Mouse (Mus musculus): ENCODE results near the gene Fam89a.

The Fam89a gene

GRCm38 (mm10) chr8:124746661-124747060 lies 5.0 kb downstream of the Fam89a start:
- H3K4me1 ChIP-seq (replicated peaks; ENCODE audit: low read depth, low read length), result peaks cover 33% of the 10 kb centered on the region
- H3K36me3 ChIP-seq (ENCODE audit: insufficient read depth, low read length), result no peaks in the 10 kb centered on the region

GRCm38 (mm10) chr8:124739268-124739667 lies 12.4 kb downstream of the Fam89a start:
- peaks cover 18% of the 10 kb centered on the region for H3K4me1 ChIP-seq (replicated peaks; ENCODE audit: low read depth, low read length)
- TF ChIP-seq CTCF (conservative IDR thresholded peaks at IDR 0.05; ENCODE audit: low read length), result peak; percentile 47
- no peak for TF ChIP-seq POU5F1 (IDR thresholded peaks at IDR 0.05; ENCODE audit: borderline replicate concordance, low read length)
- TF ChIP-seq NANOG (IDR thresholded peaks at IDR 0.05; ENCODE audit: borderline replicate concordance, low read length), result no peak
- H3K36me3 ChIP-seq (ENCODE audit: insufficient read depth, low read length), result peaks cover 4% of the 10 kb centered on the region; the same call in 1 of the 2 replicates
- no peaks in the 10 kb centered on the region for H3K9me3 ChIP-seq (ENCODE audit: low read length)
- H3K27me3 ChIP-seq (ENCODE audit: insufficient read depth, low read length), result no peaks in the 10 kb centered on the region
- no peak overlapping the region for H3K4me3 ChIP-seq (replicated peaks; ENCODE audit: low read length)

More at GRCm38 (mm10) chr8:124746661-124747060, 5.0 kb downstream of the Fam89a start:
- no peak for TF ChIP-seq NANOG (IDR thresholded peaks at IDR 0.05; ENCODE audit: borderline replicate concordance, low read length)
- peaks cover 22% of the 10 kb centered on the region for H3K27me3 ChIP-seq (ENCODE audit: insufficient read depth, low read length)
- no peak overlapping the region for H3K4me3 ChIP-seq (replicated peaks; ENCODE audit: low read length)
- H3K9me3 ChIP-seq (ENCODE audit: low read length), result no peaks in the 10 kb centered on the region

- Histone ChIP-seq H3K9me3 (ENCODE audit: low read length) (no peaks in the 10 kb centered on the region), H3K4me3 (replicated peaks; ENCODE audit: low read length) (no peak overlapping the region), H3K27me3 (ENCODE audit: insufficient read depth, low read length) (no peaks in the 10 kb centered on the region), H3K36me3 (ENCODE audit: insufficient read depth, low read length) (peaks cover 40% of the 10 kb centered on the region), H3K4me1 (replicated peaks; ENCODE audit: low read depth, low read length) (peaks cover 7% of the 10 kb centered on the region; the same call in 1 of the 2 replicates)
- TF ChIP-seq CTCF (conservative IDR thresholded peaks at IDR 0.05; ENCODE audit: low read length) (no peak), NANOG (IDR thresholded peaks at IDR 0.05; ENCODE audit: borderline replicate concordance, low read length) (no peak), POU5F1 (IDR thresholded peaks at IDR 0.05; ENCODE audit: borderline replicate concordance, low read length) (no peak)
These were observed 16.2 kb downstream of the Fam89a start for GRCm38 (mm10) chr8:124735371-124735911.

GRCm38 (mm10) chr8:124732828-124733227 lies 18.8 kb downstream of the Fam89a start:
- TF ChIP-seq NANOG (IDR thresholded peaks at IDR 0.05; ENCODE audit: borderline replicate concordance, low read length) (no peak), POU5F1 (IDR thresholded peaks at IDR 0.05; ENCODE audit: borderline replicate concordance, low read length) (no peak)
- H3K4me1 ChIP-seq (replicated peaks; ENCODE audit: low read depth, low read length), result 0 out of 2 replicates have a peak, but pooled peaks cover 7% of the 10 kb centered on the region
- no peaks in the 10 kb centered on the region for H3K27me3 ChIP-seq (ENCODE audit: insufficient read depth, low read length)
- H3K4me3 ChIP-seq (replicated peaks; ENCODE audit: low read length), result no peak overlapping the region
- no peaks in the 10 kb centered on the region for H3K9me3 ChIP-seq (ENCODE audit: low read length)
- peaks cover 66% of the 10 kb centered on the region for H3K36me3 ChIP-seq (ENCODE audit: insufficient read depth, low read length)

- Histone ChIP-seq H3K4me1 (replicated peaks; ENCODE audit: low read depth, low read length) (peaks cover 27% of the 10 kb centered on the region), H3K36me3 (ENCODE audit: insufficient read depth, low read length) (peaks cover 49% of the 10 kb centered on the region), H3K27me3 (ENCODE audit: insufficient read depth, low read length) (no peaks in the 10 kb centered on the region), H3K9me3 (ENCODE audit: low read length) (no peaks in the 10 kb centered on the region), H3K4me3 (replicated peaks; ENCODE audit: low read length) (no peak overlapping the region)
- TF ChIP-seq CTCF (conservative IDR thresholded peaks at IDR 0.05; ENCODE audit: low read length), result no peak
- TF ChIP-seq POU5F1 (IDR thresholded peaks at IDR 0.05; ENCODE audit: borderline replicate concordance, low read length), result no peak
- no peak for TF ChIP-seq NANOG (IDR thresholded peaks at IDR 0.05; ENCODE audit: borderline replicate concordance, low read length)
These were observed 27.3 kb downstream of the Fam89a start for GRCm38 (mm10) chr8:124724301-124724700.

- Histone ChIP-seq H3K36me3 (ENCODE audit: insufficient read depth, low read length) (peaks cover 35% of the 10 kb centered on the region), H3K4me3 (replicated peaks; ENCODE audit: low read length) (peak within 1 kb of the TSS; percentile 99), H3K4me1 (replicated peaks; ENCODE audit: low read depth, low read length) (peaks cover 33% of the 10 kb centered on the region), H3K27me3 (ENCODE audit: insufficient read depth, low read length) (no peaks in the 10 kb centered on the region), H3K9me3 (ENCODE audit: low read length) (no peaks in the 10 kb centered on the region)
- TF ChIP-seq NANOG (IDR thresholded peaks at IDR 0.05; ENCODE audit: borderline replicate concordance, low read length) (no peak), POU5F1 (IDR thresholded peaks at IDR 0.05; ENCODE audit: borderline replicate concordance, low read length) (no peak), CTCF (conservative IDR thresholded peaks at IDR 0.05; ENCODE audit: low read length) (no peak)
These were observed 29.6 kb downstream of the Fam89a start, which contains the start of the genes Ttc13 and Arv1 for GRCm38 (mm10) chr8:124721862-124722515. Ttc13 (minus strand) TSS chr8:124721983. Arv1 (plus strand) TSS chr8:124722139.

- TF ChIP-seq POU5F1 (IDR thresholded peaks at IDR 0.05; ENCODE audit: borderline replicate concordance, low read length), result no peak
- no peak for TF ChIP-seq CTCF (conservative IDR thresholded peaks at IDR 0.05; ENCODE audit: low read length)
- TF ChIP-seq NANOG (IDR thresholded peaks at IDR 0.05; ENCODE audit: borderline replicate concordance, low read length), result no peak
- H3K4me1 ChIP-seq (replicated peaks; ENCODE audit: low read depth, low read length), result peaks cover 38% of the 10 kb centered on the region
- peaks cover 32% of the 10 kb centered on the region for H3K36me3 ChIP-seq (ENCODE audit: insufficient read depth, low read length)
- no peaks in the 10 kb centered on the region for H3K9me3 ChIP-seq (ENCODE audit: low read length)
- no peaks in the 10 kb centered on the region for H3K27me3 ChIP-seq (ENCODE audit: insufficient read depth, low read length)
- H3K4me3 ChIP-seq (replicated peaks; ENCODE audit: low read length), result peak overlapping the region; percentile 99
These were observed 30.4 kb downstream of the Fam89a start for GRCm38 (mm10) chr8:124720938-124721861.

- Histone ChIP-seq H3K9me3 (ENCODE audit: low read length) (no peaks in the 10 kb centered on the region), H3K4me1 (replicated peaks; ENCODE audit: low read depth, low read length) (peaks cover 48% of the 10 kb centered on the region), H3K27me3 (ENCODE audit: insufficient read depth, low read length) (no peaks in the 10 kb centered on the region), H3K36me3 (ENCODE audit: insufficient read depth, low read length) (peaks cover 25% of the 10 kb centered on the region), H3K4me3 (replicated peaks; ENCODE audit: low read length) (peak overlapping the region; percentile 99; the same call in 1 of the 2 replicates)
- TF ChIP-seq NANOG (IDR thresholded peaks at IDR 0.05; ENCODE audit: borderline replicate concordance, low read length) (no peak), CTCF (conservative IDR thresholded peaks at IDR 0.05; ENCODE audit: low read length) (no peak), POU5F1 (IDR thresholded peaks at IDR 0.05; ENCODE audit: borderline replicate concordance, low read length) (no peak)
These were observed 31.5 kb downstream of the Fam89a start for GRCm38 (mm10) chr8:124720133-124720532.

Data from E14TG2a.4 (cell line).